Mouse (Mus musculus) kidney, postnatal 14 days (tissue): ENCODE results near the gene Nckap1l.

Experiments used
- DNase-seq: peaks from one replicate; pipeline ENCODE4 v3.0.0; 2022; ENCODE audit warnings: mixed read lengths

Gene Nckap1l

GRCm38 (mm10) chr15:103501186-103501585 lies 47.6 kb downstream of the Nckap1l start:
- DNase-seq: no peak

GRCm38 (mm10) chr15:103502435-103503250 lies 49.0 kb downstream of the Nckap1l start, which contains the start of gene Pde1b:
TSS of gene Pde1b (plus strand) at chr15:103503034.
- DNase-seq: peak; percentile 73

GRCm38 (mm10) chr15:103503251-103503600 lies 49.6 kb downstream of the Nckap1l start:
- DNase-seq: no peak

- DNase-seq: no peak
Measured at GRCm38 (mm10) chr15:103503660-103504059, 50.1 kb downstream of the Nckap1l start.

- no peak for DNase-seq
Measured at GRCm38 (mm10) chr15:103509317-103509716, 55.7 kb downstream of the Nckap1l start.

- no peak for DNase-seq
Measured at GRCm38 (mm10) chr15:103511652-103512051, 58.1 kb downstream of the Nckap1l start.

- DNase-seq: no peak
Measured at GRCm38 (mm10) chr15:103513621-103514031, 60.0 kb downstream of the Nckap1l start.

- DNase-seq: peak; percentile 78
Measured at GRCm38 (mm10) chr15:103514119-103514518, 60.5 kb downstream of the Nckap1l start.

GRCm38 (mm10) chr15:103514914-103515313 lies 61.3 kb downstream of the Nckap1l start:
- no peak for DNase-seq

GRCm38 (mm10) chr15:103518600-103519385 lies 65.2 kb downstream of the Nckap1l start:
- DNase-seq: no peak

GRCm38 (mm10) chr15:103519386-103520378 lies 66.1 kb downstream of the Nckap1l start:
- DNase-seq: no peak

GRCm38 (mm10) chr15:103522458-103523099 lies 69.0 kb downstream of the Nckap1l start:
- DNase-seq: peak; percentile 14

GRCm38 (mm10) chr15:103523156-103523555 lies 69.6 kb downstream of the Nckap1l start:
- no peak for DNase-seq

GRCm38 (mm10) chr15:103530372-103530771 lies 76.8 kb downstream of the Nckap1l start:
- DNase-seq: peak; percentile 64

- no peak for DNase-seq
Measured at GRCm38 (mm10) chr15:103534054-103534620, 80.5 kb downstream of the Nckap1l start.

- no peak for DNase-seq
Measured at GRCm38 (mm10) chr15:103535030-103535429, 81.4 kb downstream of the Nckap1l start.

GRCm38 (mm10) chr15:103535786-103536185 lies 82.2 kb downstream of the Nckap1l start:
- no peak for DNase-seq

- DNase-seq: no peak
Measured at GRCm38 (mm10) chr15:103536456-103536855, 82.9 kb downstream of the Nckap1l start.

- DNase-seq: no peak
Measured at GRCm38 (mm10) chr15:103537011-103537821, 83.6 kb downstream of the Nckap1l start.

- peak; percentile 76 for DNase-seq
Measured at GRCm38 (mm10) chr15:103537822-103538213, 84.2 kb downstream of the Nckap1l start, which contains the start of gene Ppp1r1a. TSS of gene Ppp1r1a (minus strand) at chr15:103538003.

- no peak for DNase-seq
Measured at GRCm38 (mm10) chr15:103539259-103539658, 85.7 kb downstream of the Nckap1l start.
